Mouse (Mus musculus) embryo, embryonic 11 days (tissue): ENCODE measurements around the gene Syvn1.

Source experiments
- DNase-seq: peaks from one replicate; pipeline ENCODE4 v3.0.0-alpha.2; 2015

Gene Syvn1

DNA sequence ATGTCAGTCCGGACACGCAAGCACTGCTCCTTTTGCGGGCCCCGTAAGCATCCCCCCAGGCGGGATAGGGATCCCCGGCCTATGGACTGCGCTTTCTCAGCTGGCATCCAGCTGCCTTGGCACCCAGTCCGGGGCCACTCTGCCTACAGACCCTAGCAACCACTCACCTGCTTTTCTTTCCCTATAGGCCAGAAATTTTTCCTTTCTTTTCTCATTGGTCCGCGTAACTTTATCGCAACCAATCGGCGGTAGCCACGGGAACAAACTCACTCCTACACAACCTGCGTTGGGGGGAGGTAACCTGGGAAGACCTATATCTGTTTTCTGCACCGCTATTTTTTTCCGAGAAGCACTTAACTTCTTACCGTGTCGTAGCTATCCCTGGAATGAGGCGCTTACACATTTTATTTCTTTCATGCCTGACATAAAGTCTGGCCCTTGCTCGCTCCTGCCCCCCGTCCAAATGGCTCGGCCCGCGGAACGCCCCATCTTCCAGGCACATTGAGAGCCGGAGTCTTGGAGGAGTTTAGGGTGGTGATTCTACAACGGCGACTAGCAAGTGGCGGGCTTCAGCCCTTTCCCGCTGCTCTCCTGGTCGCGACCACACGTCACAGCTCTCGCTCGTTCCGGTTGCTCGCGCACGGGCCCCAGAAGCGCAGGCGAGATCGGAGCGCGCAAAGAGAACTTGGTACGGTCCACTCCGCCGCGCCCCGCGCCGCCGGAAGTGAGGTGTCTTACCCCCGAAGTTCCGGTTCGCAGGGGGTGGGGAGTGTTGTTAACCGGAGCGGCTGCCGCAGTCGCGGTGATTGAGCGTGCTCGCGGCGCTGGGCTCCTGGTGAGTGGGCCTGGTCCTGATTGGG is at the start of gene Syvn1:
Syvn1 (plus strand) TSS at position 283 of the 860 bp plus-strand sequence.
- peak; percentile 95 for DNase-seq

DNA sequence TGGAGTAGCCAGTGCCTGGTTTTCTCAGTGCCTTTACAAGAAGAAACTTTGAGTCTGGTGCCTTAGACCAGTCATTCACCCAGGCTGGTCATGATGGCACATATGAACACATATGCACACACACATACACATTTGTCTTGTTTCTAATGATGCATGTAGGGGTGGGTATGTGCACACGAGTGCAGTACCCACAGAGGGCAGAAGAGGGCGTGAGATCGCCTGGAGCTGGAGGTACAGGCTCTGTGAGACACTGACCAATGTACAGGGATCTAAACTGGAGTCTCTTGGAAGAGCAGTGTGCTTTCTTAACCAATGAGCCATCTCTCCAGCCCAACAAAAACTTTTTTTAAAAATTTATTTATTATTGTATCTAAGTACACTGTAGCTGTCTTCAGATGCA is 48.2 kb upstream of the Syvn1 start:
- DNase-seq, result no peak

DNA sequence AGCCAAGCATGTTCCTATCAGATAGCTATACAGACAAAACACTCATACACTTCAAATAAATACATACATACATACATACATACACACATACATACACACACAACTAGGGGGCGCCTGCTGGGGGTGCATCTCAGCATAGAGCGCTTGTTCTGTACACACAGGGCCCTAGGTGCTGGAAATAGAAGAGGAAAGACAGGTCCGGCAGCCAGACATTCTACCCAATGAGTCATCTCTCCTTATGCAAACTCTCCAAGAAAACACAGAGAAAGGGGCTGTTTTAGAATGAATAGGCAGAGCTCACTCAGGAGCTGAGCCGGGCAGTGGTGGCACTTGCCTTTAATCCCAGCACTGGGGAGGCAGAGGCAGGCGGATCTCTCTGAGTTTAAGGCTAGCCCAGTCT is 46.4 kb upstream of the Syvn1 start:
- DNase-seq, result no peak

DNA sequence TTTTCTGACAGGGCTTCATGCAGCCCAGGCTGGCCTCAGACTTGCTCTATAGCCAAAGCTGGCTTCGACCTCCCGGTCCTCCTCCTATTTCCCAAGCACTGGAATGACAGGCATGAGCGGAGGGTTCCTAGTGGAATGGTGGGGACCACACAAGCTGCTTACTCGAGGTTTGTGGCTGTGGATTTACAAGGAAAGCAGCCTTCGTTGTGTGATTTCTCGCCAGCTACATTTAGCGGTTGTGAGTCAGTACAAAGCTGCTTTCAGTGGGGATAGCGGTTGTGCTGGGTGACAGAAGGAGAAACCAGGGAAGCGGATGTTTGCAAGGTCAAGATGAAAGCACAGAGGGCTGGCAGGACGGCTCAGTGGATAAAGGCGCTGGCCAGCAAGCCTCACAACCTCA is 40.8 kb upstream of the Syvn1 start:
- no peak for DNase-seq

DNA sequence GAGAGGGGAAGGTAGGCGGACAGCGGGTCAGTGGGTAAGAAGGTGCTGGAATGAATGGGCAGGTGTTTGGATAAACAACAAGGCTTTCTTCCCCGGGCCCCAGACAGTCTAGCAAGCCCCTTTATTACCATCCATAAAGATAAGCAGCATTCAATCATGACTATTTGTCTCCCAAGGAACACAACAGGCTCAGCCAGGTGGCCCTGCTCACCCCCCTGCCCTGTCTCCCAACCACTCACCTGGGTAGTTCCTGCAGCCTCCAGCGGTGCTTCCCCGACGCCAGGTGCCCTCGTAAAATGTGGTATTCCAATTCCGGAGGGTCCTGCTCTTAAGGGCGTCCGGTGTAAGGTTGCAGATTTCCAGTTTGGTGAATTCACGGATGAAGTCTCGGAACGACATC is 39.4 kb upstream of the Syvn1 start:
- DNase-seq, result no peak

DNA sequence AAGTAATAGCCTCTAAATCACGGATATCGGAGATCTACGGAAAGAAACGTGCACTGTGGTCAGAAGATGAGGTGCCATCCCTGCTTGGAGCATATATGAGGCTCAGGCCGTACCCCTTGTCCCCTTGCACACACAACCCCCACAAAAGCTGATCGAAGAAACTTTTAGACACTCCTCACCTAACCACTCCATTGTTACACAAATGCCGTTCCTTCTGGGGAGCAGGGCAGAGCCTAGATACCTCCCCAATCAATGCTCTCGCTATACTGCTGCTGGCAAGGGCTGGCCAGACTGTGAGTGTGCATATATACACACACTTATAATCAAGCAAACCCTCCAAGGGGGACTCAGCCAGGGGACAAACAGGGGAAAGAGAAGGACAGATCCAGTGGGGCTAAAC is 37.2 kb upstream of the Syvn1 start:
- no peak for DNase-seq

DNA sequence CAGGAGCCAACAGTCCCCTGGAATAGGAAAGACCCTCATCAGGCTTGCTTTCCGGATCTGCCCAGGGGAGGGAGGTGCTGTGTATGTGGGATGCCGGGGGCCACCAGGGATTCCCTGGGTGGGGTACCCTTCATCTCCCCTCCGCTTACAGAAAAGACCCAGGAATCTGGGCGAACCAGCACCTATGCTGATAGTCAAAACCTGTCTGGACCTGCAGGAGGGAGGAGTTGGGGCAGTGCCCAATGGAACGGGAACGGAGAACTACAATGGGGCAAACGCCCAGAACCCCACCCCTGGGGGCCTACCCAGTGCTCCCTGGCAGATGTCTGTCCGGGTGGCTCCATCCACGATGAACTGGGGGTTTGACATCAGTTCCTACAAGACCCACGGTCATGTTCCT is 32.7 kb upstream of the Syvn1 start:
- DNase-seq, result no peak

DNA sequence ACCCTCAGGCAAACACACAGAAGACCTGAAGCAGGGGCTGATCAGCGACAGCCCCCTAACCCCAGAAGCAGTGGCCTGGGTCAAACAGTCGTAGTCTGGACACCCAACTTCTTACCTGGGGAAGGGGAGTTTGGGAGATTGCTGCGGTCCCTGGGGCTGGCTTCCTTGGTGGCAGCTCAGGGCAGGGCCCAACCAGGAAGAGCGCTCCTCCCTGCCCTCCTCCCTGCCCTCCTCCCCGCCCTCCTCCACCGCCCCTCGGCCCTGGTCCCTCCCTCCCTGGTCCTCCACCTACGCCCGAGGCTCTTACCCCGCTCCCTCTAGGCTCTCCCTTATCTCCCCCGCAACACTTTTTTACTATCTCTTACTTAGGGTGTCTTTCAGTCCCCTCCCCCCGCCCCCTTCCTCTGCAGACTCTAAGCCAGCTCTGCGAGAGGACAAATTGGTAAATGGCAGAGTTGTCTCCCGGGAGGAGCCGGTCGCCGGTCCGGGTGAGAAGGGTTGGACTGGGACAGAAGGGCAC is 31.3 kb upstream of the Syvn1 start:
- DNase-seq, result peak; percentile 60

DNA sequence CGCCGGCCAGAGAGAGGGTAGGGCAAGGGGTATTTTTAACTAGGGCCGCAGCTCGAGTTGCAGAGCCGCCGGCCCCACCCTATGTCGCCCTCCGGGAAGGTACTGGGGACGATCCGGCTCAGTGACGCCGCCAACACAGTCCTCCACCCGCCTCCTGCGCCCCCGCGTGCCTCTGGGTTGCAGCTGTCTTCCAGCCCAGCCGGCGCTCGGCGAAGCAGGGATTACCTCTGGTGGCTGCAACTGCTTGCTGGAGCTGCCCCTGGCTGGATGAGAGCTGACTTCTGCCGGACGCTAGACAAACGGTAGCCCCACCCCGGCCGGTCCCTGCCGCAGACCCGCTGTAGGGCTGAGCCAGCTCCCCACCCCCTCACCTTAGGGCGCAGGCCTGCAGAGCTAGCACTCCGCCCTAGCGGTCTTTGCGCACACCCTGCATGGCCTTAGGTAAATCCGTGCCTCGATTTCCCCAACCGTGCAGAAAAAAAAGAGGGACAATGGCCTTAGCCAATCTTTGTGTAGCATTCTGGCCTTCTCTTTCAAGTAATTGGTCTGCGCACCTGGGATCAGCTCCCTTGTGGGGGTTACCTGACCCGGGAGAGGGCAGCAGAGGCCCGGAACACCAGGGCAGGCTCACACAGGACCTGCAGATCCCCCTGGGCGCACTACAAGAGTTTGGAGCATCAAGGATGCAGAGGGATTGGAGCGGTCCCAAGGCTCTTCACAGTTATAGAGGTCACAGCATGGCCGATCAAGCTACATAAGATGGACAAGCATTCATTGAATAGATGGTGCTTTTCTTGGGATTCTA is 30.7 kb upstream of the Syvn1 start, which contains the start of gene Capn1:
Capn1 (minus strand) TSS at position 387 of the 805 bp plus-strand sequence.
- DNase-seq, result peak; percentile 84

DNA sequence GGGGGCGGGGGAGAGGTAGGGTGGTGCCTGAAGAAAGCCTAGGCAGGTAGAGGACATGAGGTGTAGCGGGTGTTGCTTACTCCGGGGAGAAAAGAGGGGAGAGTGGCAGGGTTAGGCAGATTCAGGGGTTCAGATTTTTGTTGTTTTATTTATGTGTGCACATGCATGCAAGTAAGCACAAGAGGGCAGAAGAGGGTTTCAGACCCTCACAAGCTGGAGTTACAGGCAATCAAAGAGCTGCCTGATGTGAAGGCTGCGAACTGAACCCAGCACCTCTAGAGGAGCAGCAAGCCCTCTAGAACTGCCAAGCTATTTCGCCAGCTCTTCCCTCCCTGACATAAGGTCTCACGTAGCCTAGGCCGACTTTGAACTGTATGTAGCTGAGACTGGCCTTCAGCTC is 29.8 kb upstream of the Syvn1 start:
- DNase-seq, result peak; percentile 38

DNA sequence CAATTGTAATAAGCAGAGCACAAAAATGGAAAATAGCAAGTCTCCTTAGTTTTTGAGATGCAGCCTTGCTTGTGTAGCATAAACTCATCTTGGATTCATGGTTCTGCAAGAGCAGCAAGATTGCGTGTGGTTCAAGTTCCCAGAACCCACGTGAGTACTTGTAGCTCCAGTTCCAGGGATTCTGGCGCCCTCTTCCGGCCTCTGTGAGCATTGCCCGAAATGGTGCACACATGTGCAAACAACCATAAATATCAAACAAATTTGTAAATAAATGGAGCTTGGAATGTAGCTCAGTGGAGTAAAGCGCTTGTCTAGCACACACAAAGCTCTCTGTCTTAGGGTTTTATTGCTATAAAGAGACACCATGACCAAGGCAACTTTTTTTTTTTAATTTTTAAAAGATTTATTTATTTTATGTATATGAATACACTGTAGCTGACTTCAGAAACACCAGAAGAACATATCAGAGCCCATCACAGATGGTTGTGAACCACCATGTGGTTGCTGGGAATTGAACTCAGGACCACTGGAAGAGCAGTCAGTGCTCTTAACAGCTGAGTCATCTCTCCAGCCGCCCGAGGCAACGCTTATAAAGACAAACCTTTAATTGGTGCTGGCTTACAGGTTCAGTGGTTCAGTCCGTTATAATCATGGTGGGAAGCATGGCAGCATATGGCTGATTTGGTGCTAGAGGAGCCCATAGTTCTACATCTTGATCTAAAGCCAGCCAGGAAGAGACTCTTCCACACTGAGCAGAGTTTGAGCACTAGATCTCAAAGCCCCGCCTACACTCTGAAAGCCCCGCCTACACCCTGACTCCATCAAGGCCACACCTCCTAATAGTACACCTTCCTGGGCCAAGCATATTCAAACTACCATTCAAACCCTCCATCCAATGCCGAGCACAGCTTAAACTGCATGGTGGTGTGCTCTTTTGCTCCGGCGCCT is 28.0 kb upstream of the Syvn1 start:
- peak; percentile 87 for DNase-seq

DNA sequence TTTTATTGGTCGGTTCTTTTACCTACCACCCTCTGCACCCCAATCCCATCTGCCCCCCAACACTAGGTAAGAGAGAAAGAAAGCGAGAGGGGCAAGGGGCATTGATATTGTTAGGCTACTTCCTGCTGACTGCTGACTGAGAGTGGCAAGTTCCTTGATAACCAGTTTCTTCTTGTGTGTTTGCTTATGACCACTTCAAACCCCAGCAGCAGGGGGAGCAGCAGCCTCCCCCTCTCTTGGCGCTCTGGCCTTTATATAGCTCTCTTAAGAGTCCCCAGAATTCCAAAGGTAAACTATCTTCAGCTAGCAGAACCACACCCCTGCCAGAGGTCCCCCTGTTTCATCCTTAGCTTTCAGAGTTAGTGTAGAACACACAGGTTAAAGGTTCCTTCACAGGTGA is 26.1 kb upstream of the Syvn1 start:
- no peak for DNase-seq

DNA sequence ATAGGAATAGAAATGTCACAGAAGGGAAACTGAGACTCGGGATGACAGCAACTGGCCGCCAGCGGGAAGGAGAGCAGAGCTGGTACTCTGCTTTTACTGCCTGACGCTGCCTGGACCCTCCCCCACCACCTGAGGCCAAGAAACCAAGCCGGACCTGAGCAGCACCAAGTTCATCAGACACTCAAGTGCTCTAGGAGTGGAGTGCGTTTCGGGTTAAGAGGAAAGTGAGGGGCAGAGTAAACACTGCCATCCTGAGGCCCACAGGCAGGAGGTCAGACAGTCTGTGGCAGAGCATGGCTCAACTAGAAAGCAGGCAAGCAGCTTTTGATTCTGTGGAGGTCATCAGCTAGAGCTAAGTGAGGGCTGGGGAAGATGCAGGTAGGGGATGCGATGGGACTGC is 23.3 kb upstream of the Syvn1 start:
- DNase-seq, result no peak

DNA sequence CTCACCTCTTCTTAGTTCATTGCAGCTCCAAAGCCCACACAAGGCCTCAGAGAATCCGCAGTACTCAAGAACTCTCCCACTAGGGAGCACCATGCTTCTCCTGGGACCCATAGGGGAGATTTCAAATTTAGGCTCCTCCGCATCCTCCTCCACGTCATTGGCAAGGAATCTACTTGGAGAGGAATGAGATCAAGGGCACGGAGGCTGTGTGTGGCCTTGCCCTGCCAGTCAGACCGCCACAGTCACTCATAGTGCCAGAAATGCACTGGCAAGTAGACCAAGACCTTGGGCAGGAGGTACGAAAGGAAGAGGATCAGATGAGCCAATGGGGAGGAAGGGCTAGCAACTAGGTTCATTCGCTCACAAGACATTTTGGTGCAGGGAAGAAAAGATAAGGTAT is 22.4 kb upstream of the Syvn1 start:
- no peak for DNase-seq

DNA sequence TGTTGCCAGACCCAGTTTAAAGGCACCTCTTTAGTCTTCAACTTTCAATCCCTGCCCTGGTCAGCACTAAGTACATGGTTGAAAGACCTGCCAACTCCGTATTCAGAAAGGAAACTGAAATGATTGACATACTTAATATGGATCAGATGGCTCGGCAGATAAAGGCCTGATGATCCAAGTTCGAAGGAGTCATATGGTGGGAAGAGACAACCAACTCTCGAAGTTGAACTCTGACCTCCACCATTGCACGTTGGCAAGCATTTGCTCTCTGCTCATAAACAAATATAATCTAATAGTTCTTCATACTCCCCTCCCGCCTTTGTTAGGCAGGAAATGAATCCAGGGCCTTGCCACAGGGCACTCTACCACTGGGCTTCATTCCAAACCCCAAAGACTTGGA is 17.4 kb upstream of the Syvn1 start:
- DNase-seq, result no peak

DNA sequence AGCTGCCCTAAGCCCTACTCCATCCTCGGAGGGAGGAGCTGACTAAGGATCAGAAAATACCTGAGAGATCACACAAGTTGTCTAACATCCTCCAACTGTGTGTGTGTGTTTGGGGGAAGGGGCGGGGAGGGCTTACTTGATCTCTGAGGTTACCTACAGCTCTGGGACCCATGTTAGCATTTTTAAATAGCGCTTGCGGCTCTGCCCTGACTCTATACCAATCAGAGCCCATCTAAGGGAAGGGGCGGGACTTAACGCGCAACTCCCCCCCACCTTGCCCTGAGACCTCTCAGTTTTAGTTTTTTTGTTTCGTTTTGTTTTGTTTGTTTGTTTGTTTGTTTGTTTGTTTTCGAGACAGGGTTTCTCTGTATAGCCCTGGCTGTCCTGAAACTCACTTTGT is 16.9 kb upstream of the Syvn1 start:
- DNase-seq, result no peak

DNA sequence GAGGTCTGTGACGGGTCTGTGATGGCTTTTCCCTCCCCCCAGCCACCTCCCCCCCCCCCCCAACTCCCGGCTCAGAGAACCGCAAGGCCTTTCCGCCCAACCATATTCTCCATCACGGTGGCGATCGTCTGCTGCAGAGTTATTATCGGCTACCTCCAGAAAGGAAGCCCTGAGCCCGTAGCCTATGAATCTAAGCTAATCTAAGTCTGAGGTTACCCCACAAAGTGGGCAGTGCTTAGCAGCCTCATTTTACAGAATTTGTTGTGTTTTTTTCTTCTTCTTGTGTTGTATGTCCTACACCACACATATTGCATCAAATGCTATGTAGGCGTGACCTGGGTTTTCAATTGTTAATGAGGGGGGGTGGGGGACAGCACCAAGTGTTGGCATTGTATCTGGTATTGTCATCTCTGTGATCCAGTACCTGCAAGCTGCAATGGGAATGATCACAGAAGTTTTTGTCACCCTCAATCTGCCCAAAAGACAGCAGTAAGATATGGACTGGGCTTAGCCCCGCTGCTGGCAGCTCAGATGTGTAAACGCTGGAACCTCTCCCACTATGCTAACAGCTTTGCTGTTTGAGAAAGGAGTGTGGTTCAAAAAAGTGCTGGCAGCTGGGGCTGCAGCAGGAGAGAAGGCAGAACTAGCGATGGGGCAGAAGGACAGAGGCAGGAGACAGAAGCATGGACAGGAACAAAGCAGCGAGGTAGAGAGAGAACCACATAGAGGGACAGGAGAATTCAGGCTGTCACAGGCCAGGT is 15.7 kb upstream of the Syvn1 start:
- no peak for DNase-seq

DNA sequence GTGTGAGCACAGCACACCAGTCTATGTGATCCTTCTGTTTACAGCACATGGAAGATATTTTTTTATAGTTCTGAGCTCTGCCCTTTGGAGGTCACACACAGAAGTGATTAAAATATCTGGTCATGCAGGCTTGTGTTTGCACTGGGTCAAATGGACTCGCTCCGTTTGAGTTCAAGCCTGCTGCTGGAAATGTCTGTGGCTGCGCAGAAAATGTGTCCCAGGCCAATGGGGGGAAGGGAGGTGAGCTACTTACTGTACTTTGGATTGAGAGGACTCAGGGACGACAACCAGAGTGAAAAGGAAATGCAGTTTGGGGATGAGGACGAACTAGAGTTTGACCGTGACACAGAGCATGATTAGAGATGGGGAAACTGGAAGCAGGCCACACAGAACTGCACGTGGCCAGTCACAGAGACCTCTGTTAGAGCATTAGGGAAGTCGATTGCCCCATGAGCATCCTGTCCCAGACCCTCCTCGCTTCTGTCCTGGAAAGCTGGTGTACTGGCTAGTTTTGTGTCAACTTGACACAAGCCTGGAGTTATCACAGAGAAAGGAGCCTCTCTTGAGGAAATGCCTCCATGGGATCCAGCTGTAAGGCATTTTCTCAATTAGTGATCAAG is 10.3 kb upstream of the Syvn1 start:
- DNase-seq, result no peak

DNA sequence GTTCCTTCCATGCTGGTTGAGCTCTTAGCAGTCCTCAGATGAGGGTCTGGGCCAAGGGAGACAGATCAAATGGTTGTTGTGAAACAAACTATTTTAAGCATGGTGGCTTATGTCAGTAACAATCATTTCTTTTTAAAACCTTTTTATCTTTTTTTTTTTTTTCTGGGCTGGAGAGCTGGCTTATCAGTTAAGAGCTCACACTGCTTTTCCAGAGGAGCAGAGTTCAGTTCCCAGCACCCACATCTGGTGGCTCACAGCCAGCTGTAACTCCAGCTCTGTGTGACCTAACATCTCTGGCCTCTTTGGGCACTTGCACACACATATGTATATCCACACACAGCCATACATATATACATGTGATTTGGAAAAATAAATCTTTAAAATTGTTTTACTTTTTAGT is 8.7 kb upstream of the Syvn1 start:
- no peak for DNase-seq

DNA sequence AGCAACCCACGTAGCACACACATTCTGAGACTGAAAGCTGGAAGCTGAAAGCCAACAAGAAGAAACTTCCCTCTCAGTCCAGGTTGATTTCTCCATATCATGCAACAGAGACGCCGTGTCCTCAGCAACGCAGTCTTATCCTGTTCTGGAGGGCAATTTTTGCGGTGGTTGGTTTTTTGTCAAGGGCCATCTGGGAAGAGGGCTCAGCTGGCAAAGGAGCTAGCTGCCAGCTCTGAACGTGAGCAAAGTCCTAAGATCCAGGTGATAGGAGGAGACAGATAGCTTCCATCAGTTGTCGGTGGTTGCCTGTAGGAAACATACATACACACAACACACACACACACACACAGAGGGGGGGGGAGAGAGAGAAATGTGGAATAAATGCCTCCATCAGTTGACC is 8.1 kb upstream of the Syvn1 start:
- DNase-seq, result no peak

DNA sequence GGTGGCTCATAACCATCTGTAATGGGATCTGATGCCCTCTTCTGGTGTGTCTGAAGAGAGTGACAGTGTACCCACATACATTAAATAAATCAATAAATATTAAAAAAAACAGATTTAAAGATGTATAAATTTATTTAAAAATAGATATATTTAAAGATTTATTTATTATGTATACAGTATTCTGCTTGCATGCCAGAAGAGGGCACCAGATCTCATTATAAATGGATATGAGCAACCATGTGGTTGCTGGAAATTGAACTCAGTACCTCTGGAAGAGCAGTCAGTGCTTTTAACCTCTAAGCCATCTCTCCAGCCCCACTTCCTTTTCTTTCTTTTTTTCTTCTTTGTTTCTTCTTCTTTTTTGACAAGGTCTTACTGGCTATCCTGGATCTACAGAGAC is 6.4 kb upstream of the Syvn1 start:
- no peak for DNase-seq

DNA sequence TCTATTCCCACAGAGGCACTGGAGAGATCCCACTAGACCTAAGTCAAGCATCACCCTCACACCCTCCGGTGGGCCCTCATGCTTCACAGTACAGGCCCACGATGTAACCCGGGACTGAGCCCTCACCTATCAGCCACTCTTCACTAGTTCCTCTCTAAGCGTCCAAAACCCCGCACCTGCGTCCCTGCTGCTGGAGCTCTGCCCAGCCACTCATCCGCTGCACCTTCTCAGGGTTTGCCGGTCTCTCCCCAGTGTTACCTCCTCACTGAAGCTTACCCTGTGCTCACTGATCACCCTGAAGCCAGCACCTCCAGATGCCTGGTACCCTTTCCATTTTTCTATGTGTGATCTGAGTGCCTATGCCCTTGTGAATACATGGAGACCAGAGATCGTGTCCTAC is 4.1 kb upstream of the Syvn1 start:
- no peak for DNase-seq
